11 mouse cellular contexts compared by ENCODE assay signal in genomic region chr11:6075618-6076066, GRCm38 (mm10). TPM values are rescaled to one million over a fixed set of nuclear protein-coding genes. Genes with fewer than 3 reads are reported as not detected.
A peak's percentile ranks its signal among the peaks of the same experiment; 100 is the strongest.
DNase-seq lines count a peak whose midpoint lies in the region; ATAC-seq and TF ChIP-seq lines count a peak whose summit lies in the region.
"Had no signal": no experiment of that assay in that cellular context is flagged by ENCODE, and none has a peak within 500 bp of the region (broad histone marks: within the 10 kb centered on the region; RNA-seq: fewer than 3 reads in every experiment).

No protein-coding gene starts in this region.

- H3K9ac ChIP-seq in midbrain, postnatal 0 days (replicated peaks; ENCODE audit: low read length, poor library complexity, severe bottlenecking) = no peak overlapping the region
- no peak overlapping the region for H3K9ac ChIP-seq in midbrain, embryonic 13.5 days (replicated peaks)
- H3K9ac ChIP-seq in kidney, embryonic 14.5 days (ENCODE audit: low read depth, low read length) = no peak overlapping the region
- H3K9ac ChIP-seq: neural tube, embryonic 12.5 days had no signal

- TF ChIP-seq CTCF in midbrain, postnatal 0 days (IDR thresholded peaks at IDR 0.05) = no peak

- no peaks in the 10 kb centered on the region for H3K9me3 ChIP-seq in midbrain, postnatal 0 days (ENCODE audit: low read length)
- H3K9me3 ChIP-seq in midbrain, embryonic 13.5 days = no peaks in the 10 kb centered on the region
- no peaks in the 10 kb centered on the region for H3K9me3 ChIP-seq in kidney, embryonic 14.5 days (ENCODE audit: control insufficient read depth, low read length)
- H3K9me3 ChIP-seq: neural tube, embryonic 12.5 days had no signal

- no peak overlapping the region for H3K4me2 ChIP-seq in midbrain, postnatal 0 days (ENCODE audit: low read depth, low read length, poor library complexity, severe bottlenecking)
- H3K4me2 ChIP-seq in midbrain, embryonic 13.5 days (replicated peaks) = no peak overlapping the region
- H3K4me2 ChIP-seq in kidney, embryonic 14.5 days (replicated peaks; ENCODE audit: low read depth, low read length) = no peak overlapping the region
- H3K4me2 ChIP-seq: neural tube, embryonic 12.5 days had no signal

- no peak overlapping the region for H3K4me3 ChIP-seq in midbrain, postnatal 0 days (ENCODE audit: low read depth, low read length)
- H3K4me3 ChIP-seq in midbrain, embryonic 13.5 days (replicated peaks) = no peak overlapping the region
- H3K4me3 ChIP-seq in kidney, embryonic 14.5 days (ENCODE audit: low read length) = no peak overlapping the region
- H3K4me3 ChIP-seq: neural tube, embryonic 12.5 days had no signal

- intact Hi-C loops in heart, postnatal 10 days (cut with DNase I) = no loop called here
- intact Hi-C loops in heart, postnatal 25 days (cut with DNase I) = no loop called here

- H3K36me3 ChIP-seq in midbrain, postnatal 0 days (ENCODE audit: insufficient read depth, low read length) = no peaks in the 10 kb centered on the region
- H3K36me3 ChIP-seq in midbrain, embryonic 13.5 days = no peaks in the 10 kb centered on the region
- H3K36me3 ChIP-seq in kidney, embryonic 14.5 days (ENCODE audit: control insufficient read depth, insufficient read depth, low read length) = no peaks in the 10 kb centered on the region
- H3K36me3 ChIP-seq: neural tube, embryonic 12.5 days had no signal

- DNase-seq in heart, postnatal 10 days = peak; percentile 29 to 30
- DNase-seq in heart, postnatal 25 days (ENCODE audit: low spot score) = no peak
- DNase-seq in midbrain, postnatal 0 days (ENCODE audit: low spot score) = peak; percentile 72
- DNase-seq in cerebellum, adult 9-10 months = peak; percentile 89
- peak; percentile 45 for DNase-seq in right cerebral cortex, postnatal 25 days
- DNase-seq: kidney, adult 8-10 months; lung, postnatal 14 days; thymus, postnatal 36 days had no signal

- 42% methylated on average over 8 of the region's 8 CpGs for WGBS in midbrain, postnatal 0 days
- 71% methylated on average over 8 of the region's 8 CpGs for WGBS in midbrain, embryonic 13.5 days
- 78% methylated on average over 8 of the region's 8 CpGs for WGBS in kidney, embryonic 14.5 days

- no peak for ATAC-seq in midbrain, postnatal 0 days (ENCODE audit: low FRiP score)
- no peak for ATAC-seq in midbrain, embryonic 13.5 days
- no peak for ATAC-seq in kidney, embryonic 14.5 days (ENCODE audit: low FRiP score, low TSS enrichment)

- no peaks in the 10 kb centered on the region for H3K27me3 ChIP-seq in midbrain, postnatal 0 days (ENCODE audit: insufficient read depth, low read length)
- H3K27me3 ChIP-seq in midbrain, embryonic 13.5 days = peaks cover 8% of the 10 kb centered on the region; the same call in 1 of the 2 replicates
- no peaks in the 10 kb centered on the region for H3K27me3 ChIP-seq in kidney, embryonic 14.5 days (ENCODE audit: control insufficient read depth, insufficient read depth, low read length)

- H3K4me1 ChIP-seq in midbrain, postnatal 0 days (ENCODE audit: insufficient read depth, low read length) = no peaks in the 10 kb centered on the region
- no peaks in the 10 kb centered on the region for H3K4me1 ChIP-seq in midbrain, embryonic 13.5 days (replicated peaks)
- no peaks in the 10 kb centered on the region for H3K4me1 ChIP-seq in kidney, embryonic 14.5 days (ENCODE audit: control insufficient read depth, insufficient read depth, low read length)
- H3K4me1 ChIP-seq: neural tube, embryonic 12.5 days had no signal

- no peak overlapping the region for H3K27ac ChIP-seq in midbrain, postnatal 0 days (ENCODE audit: low read depth, low read length)
- H3K27ac ChIP-seq in midbrain, embryonic 13.5 days = no peak overlapping the region
- H3K27ac ChIP-seq in kidney, embryonic 14.5 days (ENCODE audit: low read depth, low read length) = no peak overlapping the region
- H3K27ac ChIP-seq: neural tube, embryonic 12.5 days had no signal

RNA-seq across cellular contexts. Expression of gene Camk2b, which starts 9.5 kb away (rescaled TPM):
- total RNA-seq in heart, postnatal 10 days (2021) = 1 to 10 TPM; 7.4 to 7.7 TPM
- 1 to 10 TPM; 6.2 to 6.5 TPM for total RNA-seq in heart, postnatal 25 days (2021)
- total RNA-seq in midbrain, postnatal 0 days (2014; rRNA removed) = 195 and 225 TPM in 2 replicates
- 199 and 208 TPM in 2 replicates for polyA plus RNA-seq in midbrain, postnatal 0 days (2015; fragmentation: Nextera tagmentation; extraction: Ambion mirVana)
- 45.6 and 47.0 TPM in 2 replicates for polyA plus RNA-seq in midbrain, embryonic 13.5 days (2015; fragmentation: Nextera tagmentation; extraction: Ambion mirVana)
- polyA plus RNA-seq in kidney, embryonic 14.5 days (2014; fragmentation: Nextera tagmentation; extraction: Ambion mirVana) = 4.2 and 4.4 TPM in 2 replicates

Comparison
In these comparisons a context has a peak if more than half of its experiments do, and no peak if none do; other contexts are left out.
1. RNA of gene Camk2b, which starts 9.5 kb away (total RNA-seq): 195 to 225 TPM in midbrain, postnatal 0 days; 7.4 to 7.7 TPM in heart, postnatal 10 days and 6.2 to 6.5 TPM in heart, postnatal 25 days; every median in the first group is over 10 times any median in the second.